In the genomic region with DNA sequence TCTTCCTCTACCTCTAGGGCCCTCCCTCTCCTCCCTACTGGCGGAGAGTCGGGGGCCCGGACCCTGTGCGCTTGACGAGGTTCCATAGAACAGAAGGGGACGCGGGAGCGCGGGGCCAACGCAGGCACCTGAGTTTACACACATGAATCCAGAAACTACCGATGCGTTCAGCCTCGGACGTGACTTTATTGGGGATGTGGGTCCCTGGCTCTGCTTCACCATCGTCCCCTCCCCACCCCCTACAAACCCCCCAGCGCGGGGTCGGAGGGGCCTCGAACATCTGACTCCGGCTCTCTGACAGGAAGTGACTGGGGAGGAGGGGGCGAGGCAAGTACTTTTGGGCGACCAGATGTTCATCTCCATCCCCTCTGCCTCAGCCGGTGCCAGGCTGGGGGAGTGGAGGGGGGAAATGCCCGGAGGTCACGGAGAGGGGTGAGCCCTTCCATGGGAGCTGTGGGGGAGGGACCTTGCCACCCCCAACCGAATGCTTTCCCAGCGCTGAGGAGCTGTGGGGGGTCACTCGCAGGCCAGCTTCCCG, we compare ENCODE assay signal across 8 mouse cellular contexts. TPM values are rescaled to one million over a fixed set of nuclear protein-coding genes. Genes with fewer than 3 reads are reported as not detected.
DNase-seq lines count a peak whose midpoint lies in the region; ATAC-seq and TF ChIP-seq lines count a peak whose summit lies in the region.

No protein-coding gene starts in this region.

- no peak for ATAC-seq in lung, postnatal 0 days

- peak overlapping the region; percentile 73 to 93 for H3K4me3 ChIP-seq in ES-E14 (ENCODE audit: insufficient read depth in 1 of 2, low read depth in 1 of 2, low read length in 2 of 2, poor library complexity in 1 of 2, severe bottlenecking in 1 of 2)
- peak overlapping the region; percentile 76 for H3K4me3 ChIP-seq in lung, postnatal 0 days (ENCODE audit: low read depth, low read length)

- WGBS in lung, postnatal 0 days: 2% methylated on average over 26 of the region's 29 CpGs

- H3K9me3 ChIP-seq in ES-E14 (ENCODE audit: control insufficient read depth, insufficient read depth, low read depth, low read length): no peaks in the 10 kb centered on the region
- no peaks in the 10 kb centered on the region for H3K9me3 ChIP-seq in lung, postnatal 0 days (ENCODE audit: low read length)

- in situ Hi-C loops in ES-E14 (cut with MboI; ENCODE audit: low sequenced_read_pairs in 2 of 2, unreplicated experiment in 2 of 2): no loop called here

- peak overlapping the region; percentile 75 for H3K4me2 ChIP-seq in lung, postnatal 0 days (replicated peaks; ENCODE audit: low read depth, low read length)

- H3K36me3 ChIP-seq in ES-E14 (ENCODE audit: control insufficient read depth, insufficient read depth, low read length, poor library complexity, severe bottlenecking): no peaks in the 10 kb centered on the region
- no peaks in the 10 kb centered on the region for H3K36me3 ChIP-seq in lung, postnatal 0 days (ENCODE audit: insufficient read depth, low read length)

- no peak for TF ChIP-seq CTCF in lung, postnatal 0 days (IDR thresholded peaks at IDR 0.05)

- H3K4me1 ChIP-seq in ES-E14 (ENCODE audit: control insufficient read depth in 2 of 2, insufficient read depth in 2 of 2, low read length in 2 of 2, poor library complexity in 1 of 2): peaks cover 2 to 31% of the 10 kb centered on the region in 2 experiments; a peak in 2 of 4 replicates
- peaks cover 18% of the 10 kb centered on the region; the same call in 1 of the 2 replicates for H3K4me1 ChIP-seq in lung, postnatal 0 days (ENCODE audit: insufficient read depth, low read depth, low read length)

- no peak for TF ChIP-seq EP300 in lung, postnatal 0 days (IDR thresholded peaks at IDR 0.05)

- H3K27ac ChIP-seq in ES-E14 (ENCODE audit: insufficient read depth, low read depth, low read length, poor library complexity, severe bottlenecking): peak overlapping the region; percentile 34; the same call in 1 of the 2 replicates
- peak overlapping the region; percentile 98 for H3K27ac ChIP-seq in lung, postnatal 0 days (ENCODE audit: low read length)

- no peaks in the 10 kb centered on the region for H3K27me3 ChIP-seq in lung, postnatal 0 days (replicated peaks; ENCODE audit: insufficient read depth, low read length)

- intact Hi-C loops in gastrocnemius, postnatal 14 days (cut with DNase I; ENCODE audit: low total_unique reads): no loop called here
- intact Hi-C loops in left cerebral cortex, postnatal 36 days (cut with DNase I): no loop called here

- peak overlapping the region; percentile 79 for H3K9ac ChIP-seq in ES-E14 (ENCODE audit: insufficient read depth, low read depth, low read length, poor library complexity, severe bottlenecking)
- H3K9ac ChIP-seq in lung, postnatal 0 days (replicated peaks; ENCODE audit: low read depth): peak overlapping the region; percentile 68

- DNase-seq in gastrocnemius, postnatal 14 days: peak; percentile 41
- no peak for DNase-seq in gastrocnemius, adult 18-20 months (ENCODE audit: low spot score)
- no peak for DNase-seq in ES-E14 (ENCODE audit: low read depth, low spot score)
- DNase-seq in heart, postnatal 4 days: peak; percentile 28
- DNase-seq in lung, postnatal 0 days (ENCODE audit: low spot score): no peak
- DNase-seq in thymus, postnatal 36 days: peak; percentile 34 to 61
- DNase-seq in ovary, postnatal 14 days (ENCODE audit: low spot score): no peak
- no peak for DNase-seq in left cerebral cortex, postnatal 36 days (ENCODE audit: low spot score in 2 of 2)

TF ChIP-seq in ES-E14, 5 proteins besides CTCF, POLR2A, EP300 and RAD21:
- TF ChIP-seq HCFC1 (IDR thresholded peaks at IDR 0.05; ENCODE audit: borderline replicate concordance, insufficient read depth, low read length): no peak
- no peak for TF ChIP-seq CHD2 (IDR thresholded peaks at IDR 0.05; ENCODE audit: low read depth, low read length)

RNA-seq across cellular contexts. Expression of gene Tead3, which starts 0.8 kb away (rescaled TPM):
- total RNA-seq in gastrocnemius, postnatal 14 days (2021): 10 to 100 TPM in 1 of 2 experiments, 1 to 10 TPM in 1; 9.3 to 11.5 TPM
- total RNA-seq in gastrocnemius, adult 18-20 months (2021): 1 to 10 TPM; 5.3 to 6.9 TPM
- total RNA-seq in ES-E14 (2012; rRNA removed): 8.0 and 9.0 TPM in 2 replicates
- 10 to 100 TPM; 26.3 to 30.2 TPM for total RNA-seq in heart, postnatal 4 days (2021)
- polyA plus RNA-seq in lung, postnatal 0 days (2015; fragmentation: Nextera tagmentation; extraction: Ambion mirVana): 9.7 and 11.4 TPM in 2 replicates
- total RNA-seq in left cerebral cortex, postnatal 36 days (2021): 1 to 10 TPM; 2.4 to 2.8 TPM

RNA-seq across cellular contexts. Expression of gene Tulp1, which starts 13.6 kb away (rescaled TPM):
- total RNA-seq in gastrocnemius, postnatal 14 days (2021): not detected
- not detected for total RNA-seq in gastrocnemius, adult 18-20 months (2021)
- total RNA-seq in ES-E14 (2012; rRNA removed): 3.7 and 4.1 TPM in 2 replicates
- total RNA-seq in heart, postnatal 4 days (2021): 1 to 10 TPM; 1.0 to 1.5 TPM
- 18.1 and 22.7 TPM in 2 replicates for polyA plus RNA-seq in lung, postnatal 0 days (2015; fragmentation: Nextera tagmentation; extraction: Ambion mirVana)
- not detected for total RNA-seq in left cerebral cortex, postnatal 36 days (2021)

RNA-seq across cellular contexts. Expression of gene Rpl10a, which starts 23.2 kb away (rescaled TPM):
- total RNA-seq in gastrocnemius, postnatal 14 days (2021): 100 to 1,000 TPM; 541 to 620 TPM
- 100 to 1,000 TPM; 418 to 419 TPM for total RNA-seq in gastrocnemius, adult 18-20 months (2021)
- total RNA-seq in ES-E14 (2012; rRNA removed): 2,234 and 2,688 TPM in 2 replicates
- 100 to 1,000 TPM; 663 to 665 TPM for total RNA-seq in heart, postnatal 4 days (2021)
- polyA plus RNA-seq in lung, postnatal 0 days (2015; fragmentation: Nextera tagmentation; extraction: Ambion mirVana): 446 and 458 TPM in 2 replicates
- 100 to 1,000 TPM; 289 to 354 TPM for total RNA-seq in left cerebral cortex, postnatal 36 days (2021)

RNA-seq across cellular contexts. Expression of gene Fance, which starts 38.1 kb away (rescaled TPM):
- total RNA-seq in gastrocnemius, postnatal 14 days (2021): 10 to 100 TPM; 10.2 to 10.4 TPM
- total RNA-seq in gastrocnemius, adult 18-20 months (2021): 10 to 100 TPM; 10.3 to 11.2 TPM
- total RNA-seq in ES-E14 (2012; rRNA removed): 25.9 and 39.8 TPM in 2 replicates
- total RNA-seq in heart, postnatal 4 days (2021): 10 to 100 TPM; 18.7 to 19.4 TPM
- polyA plus RNA-seq in lung, postnatal 0 days (2015; fragmentation: Nextera tagmentation; extraction: Ambion mirVana): 21.8 and 24.3 TPM in 2 replicates
- total RNA-seq in left cerebral cortex, postnatal 36 days (2021): 10 to 100 TPM; 21.6 to 29.5 TPM

Comparison
In these comparisons a context has a peak if more than half of its experiments do, and no peak if none do; other contexts are left out.
1. DNase-seq: peak in gastrocnemius, postnatal 14 days (single experiment), heart, postnatal 4 days (single experiment) and thymus, postnatal 36 days (2 of 2); none in gastrocnemius, adult 18-20 months (single experiment), ES-E14 (single experiment), lung, postnatal 0 days (single experiment), ovary, postnatal 14 days (single experiment) and left cerebral cortex, postnatal 36 days (0 of 2).